ENCODE assay signal across 8 mouse cellular contexts in genomic region chr5:23711671-23712129, GRCm38 (mm10). TPM values are rescaled to one million over a fixed set of nuclear protein-coding genes. Genes with fewer than 3 reads are reported as not detected.
DNase-seq lines count a peak whose midpoint lies in the region; ATAC-seq and TF ChIP-seq lines count a peak whose summit lies in the region.
"Not testable (repeated sequence)": the region's sequence is repeated elsewhere in the genome, so short reads cannot be mapped to it uniquely, and the experiment has no call there.

No protein-coding gene starts in this region.

- H3K4me2 ChIP-seq in liver, postnatal 0 days (ENCODE audit: low read depth, low read length): peak overlapping the region; percentile 82

- not testable (repeated sequence) for H3K36me3 ChIP-seq in liver, postnatal 0 days (replicated peaks; ENCODE audit: insufficient read depth, low read length)
- H3K36me3 ChIP-seq in thymus, adult 2 months (ENCODE audit: control insufficient read depth, insufficient read depth, low read length): peaks cover 16% of the 10 kb centered on the region

- TF ChIP-seq CTCF in cortical plate, adult 2 months (IDR thresholded peaks at IDR 0.05; ENCODE audit: extremely low read depth, insufficient read depth, low read length); thymus, adult 2 months (IDR thresholded peaks at IDR 0.05; ENCODE audit: borderline replicate concordance, control insufficient read depth, extremely low read depth, insufficient read depth, low read length, poor library complexity): not testable (repeated sequence)
- TF ChIP-seq CTCF in gastrocnemius, adult 2 months (IDR thresholded peaks at IDR 0.05): peak; percentile 54
- peak; percentile 27 for TF ChIP-seq CTCF in liver, postnatal 0 days (IDR thresholded peaks at IDR 0.05; ENCODE audit: low read depth)

- not testable (repeated sequence) for TF ChIP-seq POLR2A in cortical plate, adult 2 months (IDR thresholded peaks at IDR 0.05; ENCODE audit: extremely low read depth, insufficient read depth, low read length); thymus, adult 2 months (IDR thresholded peaks at IDR 0.05; ENCODE audit: control insufficient read depth, extremely low read depth, insufficient read depth, low read length, poor library complexity)

- not testable (repeated sequence) for H3K4me1 ChIP-seq in cortical plate, adult 2 months (ENCODE audit: control insufficient read depth, insufficient read depth, low read length); liver, postnatal 0 days (ENCODE audit: insufficient read depth); thymus, adult 2 months (replicated peaks; ENCODE audit: control insufficient read depth, insufficient read depth, low read length)

- not testable (repeated sequence) for TF ChIP-seq EP300 in liver, postnatal 0 days (IDR thresholded peaks at IDR 0.05; ENCODE audit: low read depth)

- not testable (repeated sequence) for H3K9me3 ChIP-seq in liver, postnatal 0 days (ENCODE audit: low read length)

- peak overlapping the region; percentile 78; the same call in 1 of the 2 replicates for H3K4me3 ChIP-seq in cortical plate, adult 2 months (ENCODE audit: insufficient read depth, low read length)
- H3K4me3 ChIP-seq in gastrocnemius, adult 2 months: peak overlapping the region; percentile 87
- peak overlapping the region; percentile 59 for H3K4me3 ChIP-seq in liver, postnatal 0 days (ENCODE audit: low read depth, low read length)
- H3K4me3 ChIP-seq in thymus, adult 2 months (ENCODE audit: control insufficient read depth, insufficient read depth, low read length): peak overlapping the region; percentile 84

- not testable (repeated sequence) for H3K27me3 ChIP-seq in liver, postnatal 0 days (ENCODE audit: insufficient read depth, low read length); thymus, adult 2 months (ENCODE audit: control insufficient read depth, insufficient read depth, low read length)

- not testable (repeated sequence) for H3K27ac ChIP-seq in cortical plate, adult 2 months (ENCODE audit: insufficient read depth, low read length); liver, postnatal 0 days (ENCODE audit: low read depth); thymus, adult 2 months (ENCODE audit: control insufficient read depth, insufficient read depth, low read length)
- H3K27ac ChIP-seq in gastrocnemius, adult 2 months: peak overlapping the region; percentile 90

- 45% methylated on average over 6 of the region's 6 CpGs for WGBS in liver, postnatal 0 days (ENCODE audit: insufficient replicate concordance)
- WGBS in thymus, adult 2 months: 46% methylated on average over 6 of the region's 6 CpGs

- H3K9ac ChIP-seq in liver, postnatal 0 days (replicated peaks): peak overlapping the region; percentile 59

- intact Hi-C loops in gastrocnemius, adult 2 months (cut with DNase I): loop anchor here (1.0 kb wide), 1 partner anchor 76 kb away; the partner anchor contains the start of gene Rint1

- DNase-seq in NIH3T3 (ENCODE audit: low read depth): peak; percentile 67
- DNase-seq in gastrocnemius, adult 2 months; liver, postnatal 0 days: not testable (repeated sequence)
- peak; percentile 40 for DNase-seq in layer of hippocampus, adult 9-11 months
- peak; percentile 44 for DNase-seq in naive thymus-derived CD4-positive, alpha-beta T cell, adult 2 months (ENCODE audit: low read depth)
- peak; percentile 31 for DNase-seq in thymus, adult 2 months

- ATAC-seq in inflammation-experienced regulatory T-cells, adult 6 months: peak; percentile 20
- ATAC-seq in liver, postnatal 0 days: peak; percentile 13; the same call in 1 of the 2 replicates

RNA-seq across cellular contexts. Expression of gene Srpk2, which starts 27.3 kb away (rescaled TPM):
- polyA plus RNA-seq in cortical plate, adult 2 months (2012; rRNA removed): 91.5 and 92.6 TPM in 2 replicates
- total RNA-seq in gastrocnemius, adult 2 months (2021): 10 to 100 TPM; 26.8 to 27.1 TPM
- polyA plus RNA-seq in inflammation-experienced regulatory T-cells, adult 6 months (2017; shearing (Covaris generic)): 10 to 100 TPM; 71.5 to 98.3 (median 72.5) TPM
- 9.6 and 10.9 TPM in 2 replicates for polyA plus RNA-seq in liver, postnatal 0 days (2015; fragmentation: Nextera tagmentation; extraction: Ambion mirVana)
- polyA plus RNA-seq in thymus, adult 2 months (2012; rRNA removed): 12.3 and 13.8 TPM in 2 replicates
